Comparison of ENCODE assay signal across 8 mouse cellular contexts in genomic region chr19:10417436-10417835, GRCm38 (mm10). TPM values are rescaled to one million over a fixed set of nuclear protein-coding genes. Genes with fewer than 3 reads are reported as not detected.
DNase-seq lines count a peak whose midpoint lies in the region; ATAC-seq and TF ChIP-seq lines count a peak whose summit lies in the region.

No protein-coding gene starts in this region.

- TF ChIP-seq EP300 in lung, postnatal 0 days (IDR thresholded peaks at IDR 0.05): no peak

- H3K9me3 ChIP-seq in lung, postnatal 0 days (ENCODE audit: low read length): no peaks in the 10 kb centered on the region
- H3K9me3 ChIP-seq in heart, embryonic 15.5 days (replicated peaks): no peaks in the 10 kb centered on the region

- WGBS in lung, postnatal 0 days: 57% methylated on average over 12 of the region's 12 CpGs
- WGBS in heart, embryonic 15.5 days: 28% methylated on average over 12 of the region's 12 CpGs

- H3K9ac ChIP-seq in lung, postnatal 0 days (replicated peaks; ENCODE audit: low read depth): no peak overlapping the region
- peak overlapping the region; percentile 34 for H3K9ac ChIP-seq in heart, embryonic 15.5 days

- TF ChIP-seq CTCF in lung, postnatal 0 days (IDR thresholded peaks at IDR 0.05): no peak

- no peaks in the 10 kb centered on the region; the same call in 1 of the 2 replicates for H3K4me1 ChIP-seq in lung, postnatal 0 days (ENCODE audit: insufficient read depth, low read depth, low read length)
- H3K4me1 ChIP-seq in heart, embryonic 15.5 days (replicated peaks): peaks cover 51% of the 10 kb centered on the region

- H3K27me3 ChIP-seq in lung, postnatal 0 days (replicated peaks; ENCODE audit: insufficient read depth, low read length): 0 out of 2 replicates have a peak, but pooled peaks cover 3% of the 10 kb centered on the region
- peaks cover 27% of the 10 kb centered on the region for H3K27me3 ChIP-seq in heart, embryonic 15.5 days

- no peaks in the 10 kb centered on the region for H3K36me3 ChIP-seq in lung, postnatal 0 days (ENCODE audit: insufficient read depth, low read length)
- no peaks in the 10 kb centered on the region for H3K36me3 ChIP-seq in heart, embryonic 15.5 days

- no peak overlapping the region for H3K4me2 ChIP-seq in lung, postnatal 0 days (replicated peaks; ENCODE audit: low read depth, low read length)
- peak overlapping the region; percentile 59 for H3K4me2 ChIP-seq in heart, embryonic 15.5 days

- DNase-seq in lung, postnatal 0 days (ENCODE audit: low spot score): peak; percentile 27
- no peak for DNase-seq in lung, postnatal 10 days
- peak; percentile 97 for DNase-seq in cerebellum, adult 11-12 months
- peak; percentile 44 for DNase-seq in right cerebral cortex, postnatal 14 days
- DNase-seq in embryo, embryonic 10 days (ENCODE audit: low spot score): no peak
- DNase-seq in urinary bladder, postnatal 4 days (ENCODE audit: low spot score in 2 of 2): no peak
- no peak for DNase-seq in thymus, adult 18-20 months

- no peak overlapping the region for H3K4me3 ChIP-seq in lung, postnatal 0 days (ENCODE audit: low read depth, low read length)
- peak overlapping the region; percentile 4; the same call in 1 of the 2 replicates for H3K4me3 ChIP-seq in heart, embryonic 15.5 days

- ATAC-seq in lung, postnatal 0 days: peak; percentile 78
- ATAC-seq in heart, embryonic 15.5 days (replicated peaks; ENCODE audit: insufficient number of reproducible peaks, insufficient read depth, low FRiP score, low read depth): peak; percentile 85

- H3K27ac ChIP-seq in lung, postnatal 0 days (ENCODE audit: low read length): no peak overlapping the region
- peak overlapping the region; percentile 97 for H3K27ac ChIP-seq in heart, embryonic 15.5 days

RNA-seq across cellular contexts. Expression of gene Syt7, which starts 28.5 kb away (rescaled TPM):
- 1.4 and 3.0 TPM in 2 replicates for polyA plus RNA-seq in lung, postnatal 0 days (2015; fragmentation: Nextera tagmentation; extraction: Ambion mirVana)
- 0.48 and 0.94 TPM in 2 replicates for polyA plus RNA-seq in heart, embryonic 15.5 days (2015; fragmentation: Nextera tagmentation; extraction: Ambion mirVana)

RNA-seq across cellular contexts. Expression of gene Lrrc10b, which starts 39.8 kb away (rescaled TPM):
- polyA plus RNA-seq in lung, postnatal 0 days (2015; fragmentation: Nextera tagmentation; extraction: Ambion mirVana): 3.7 and 3.9 TPM in 2 replicates
- polyA plus RNA-seq in heart, embryonic 15.5 days (2015; fragmentation: Nextera tagmentation; extraction: Ambion mirVana): 0.13 and 0.23 TPM in 2 replicates

Comparison
In these comparisons a context has a peak if more than half of its experiments do, and no peak if none do; other contexts are left out.
1. DNase-seq: peak in lung, postnatal 0 days (single experiment), cerebellum, adult 11-12 months (single experiment) and right cerebral cortex, postnatal 14 days (single experiment); none in lung, postnatal 10 days (single experiment), embryo, embryonic 10 days (single experiment), urinary bladder, postnatal 4 days (0 of 2) and thymus, adult 18-20 months (0 of 2).